Mouse (Mus musculus): ENCODE data around the gene Ubtd1. TPM values are rescaled to one million over a fixed set of nuclear protein-coding genes. Genes with fewer than 3 reads are reported as not detected.

The Ubtd1 gene
- polyA plus RNA-seq, 1 experiment from 2014 or later, result 7.3 TPM

GRCm38 (mm10) chr19:42054255-42054654, 72.7 kb downstream of the Ubtd1 start:
- Histone ChIP-seq H3K4me1 (replicated peaks) (no peaks in the 10 kb centered on the region), H3K27me3 (no peaks in the 10 kb centered on the region)
- WGBS, result 82% methylated on average over 6 of the region's 6 CpGs

GRCm38 (mm10) chr19:42055881-42056280, 74.3 kb downstream of the Ubtd1 start:
- H3K9me3 ChIP-seq, result no peaks in the 10 kb centered on the region
- H3K9ac ChIP-seq (replicated peaks), result no peak overlapping the region
- ATAC-seq, result no peak
- no peaks in the 10 kb centered on the region for H3K36me3 ChIP-seq
- 88% methylated on average over 2 of the region's 2 CpGs for WGBS
- no peak overlapping the region for H3K4me3 ChIP-seq (replicated peaks)
- no peaks in the 10 kb centered on the region for H3K27me3 ChIP-seq
- H3K27ac ChIP-seq, result no peak overlapping the region
- no peaks in the 10 kb centered on the region for H3K4me1 ChIP-seq (replicated peaks)
- H3K4me2 ChIP-seq (replicated peaks), result no peak overlapping the region

More at GRCm38 (mm10) chr19:42054255-42054654, 72.7 kb downstream of the Ubtd1 start:
- no peaks in the 10 kb centered on the region for H3K36me3 ChIP-seq
- no peak overlapping the region for H3K9ac ChIP-seq (replicated peaks)
- H3K27ac ChIP-seq, result no peak overlapping the region
- H3K4me3 ChIP-seq (replicated peaks), result no peak overlapping the region
- H3K9me3 ChIP-seq, result no peaks in the 10 kb centered on the region
- ATAC-seq, result no peak
- no peak overlapping the region for H3K4me2 ChIP-seq (replicated peaks)

- H3K36me3 ChIP-seq, result no peaks in the 10 kb centered on the region
- no peak overlapping the region for H3K27ac ChIP-seq
- H3K27me3 ChIP-seq, result no peaks in the 10 kb centered on the region
- H3K4me2 ChIP-seq (replicated peaks), result no peak overlapping the region
- no peak for ATAC-seq
- H3K9me3 ChIP-seq, result no peaks in the 10 kb centered on the region
- no peaks in the 10 kb centered on the region for H3K4me1 ChIP-seq (replicated peaks)
- 89% methylated on average over 6 of the region's 6 CpGs for WGBS
- no peak overlapping the region for H3K4me3 ChIP-seq (replicated peaks)
- no peak overlapping the region for H3K9ac ChIP-seq (replicated peaks)
Measured at GRCm38 (mm10) chr19:42056719-42057409, 75.3 kb downstream of the Ubtd1 start.

- H3K9me3 ChIP-seq, result no peaks in the 10 kb centered on the region
- H3K27ac ChIP-seq, result no peak overlapping the region
- H3K36me3 ChIP-seq, result no peaks in the 10 kb centered on the region
- H3K27me3 ChIP-seq, result no peaks in the 10 kb centered on the region
- 72% methylated on average over 7 of the region's 7 CpGs for WGBS
- H3K9ac ChIP-seq (replicated peaks), result no peak overlapping the region
- ATAC-seq, result no peak
- H3K4me1 ChIP-seq (replicated peaks), result no peaks in the 10 kb centered on the region
- no peak overlapping the region for H3K4me2 ChIP-seq (replicated peaks)
- no peak overlapping the region for H3K4me3 ChIP-seq (replicated peaks)
Measured at GRCm38 (mm10) chr19:42058426-42058825, 76.9 kb downstream of the Ubtd1 start.

- WGBS, result 92% methylated on average over 7 of the region's 7 CpGs
- Histone ChIP-seq H3K27me3 (no peaks in the 10 kb centered on the region), H3K36me3 (no peaks in the 10 kb centered on the region), H3K27ac (no peak overlapping the region), H3K9ac (replicated peaks) (no peak overlapping the region), H3K9me3 (no peaks in the 10 kb centered on the region), H3K4me1 (replicated peaks) (no peaks in the 10 kb centered on the region), H3K4me3 (replicated peaks) (no peak overlapping the region), H3K4me2 (replicated peaks) (no peak overlapping the region)
- no peak for ATAC-seq
Measured at GRCm38 (mm10) chr19:42061443-42061842, 79.9 kb downstream of the Ubtd1 start.

DNA sequence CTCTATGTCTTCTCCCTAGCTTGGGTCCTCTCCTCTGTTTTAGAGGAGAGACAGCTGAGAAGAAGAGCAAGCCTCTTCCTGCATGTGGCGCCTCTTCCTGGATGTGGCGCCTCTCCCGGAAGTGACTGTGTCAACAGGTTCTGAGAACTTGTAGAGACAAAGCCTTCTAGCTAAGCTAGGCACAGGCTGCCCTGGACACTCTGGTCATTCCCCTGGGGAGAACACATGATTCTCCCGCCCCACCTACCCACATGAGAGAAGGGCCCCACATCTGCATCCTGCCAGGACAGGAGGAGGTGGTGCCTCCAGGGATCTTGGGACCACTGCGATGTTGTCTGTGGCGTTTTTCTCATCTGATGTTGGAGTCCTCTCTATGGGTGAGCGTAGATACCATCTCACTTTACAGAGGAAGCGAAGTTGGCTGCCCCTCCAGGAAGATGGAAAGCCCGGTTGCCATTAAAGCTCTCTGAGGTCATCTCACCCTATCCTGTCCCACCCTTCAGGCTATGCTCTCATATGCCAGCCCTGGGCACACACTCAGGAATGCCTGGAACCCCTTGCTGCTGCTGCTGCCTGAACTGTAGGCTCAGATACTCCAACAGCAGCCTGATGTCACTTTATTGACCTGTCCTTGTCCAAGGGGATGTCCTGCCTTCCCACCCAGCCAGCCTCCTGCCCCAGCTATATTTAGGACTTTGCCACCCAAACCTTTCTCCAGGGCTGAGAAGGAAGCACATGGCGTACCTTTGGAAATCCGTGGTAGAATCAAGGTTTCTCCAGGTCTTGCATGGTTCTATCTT, 87.1 kb downstream of the Ubtd1 start:
- 87% methylated on average over 11 of the region's 11 CpGs for WGBS
- ATAC-seq, result no peak
- no peak overlapping the region for H3K4me2 ChIP-seq (replicated peaks)

GRCm38 (mm10) chr19:42069241-42069525, 87.6 kb downstream of the Ubtd1 start:
- Histone ChIP-seq H3K9ac (replicated peaks) (no peak overlapping the region), H3K36me3 (peaks cover 10% of the 10 kb centered on the region), H3K4me1 (replicated peaks) (no peaks in the 10 kb centered on the region)

More for the DNA sequence above, 87.1 kb downstream of the Ubtd1 start:
- no peak overlapping the region for H3K27ac ChIP-seq
- no peaks in the 10 kb centered on the region for H3K27me3 ChIP-seq
- no peaks in the 10 kb centered on the region for H3K4me1 ChIP-seq (replicated peaks)
- H3K9me3 ChIP-seq, result no peaks in the 10 kb centered on the region
- no peak overlapping the region for H3K9ac ChIP-seq (replicated peaks)
- H3K36me3 ChIP-seq, result 0 out of 2 replicates have a peak, but pooled peaks cover 5% of the 10 kb centered on the region
- no peak overlapping the region for H3K4me3 ChIP-seq (replicated peaks)

GRCm38 (mm10) chr19:42071221-42071620, 89.7 kb downstream of the Ubtd1 start:
- Histone ChIP-seq H3K27me3 (no peaks in the 10 kb centered on the region), H3K4me1 (replicated peaks) (no peaks in the 10 kb centered on the region), H3K4me2 (replicated peaks) (no peak overlapping the region), H3K36me3 (peaks cover 30% of the 10 kb centered on the region), H3K9ac (replicated peaks) (no peak overlapping the region), H3K4me3 (replicated peaks) (no peak overlapping the region), H3K9me3 (no peaks in the 10 kb centered on the region), H3K27ac (no peak overlapping the region)
- 77% methylated on average over 7 of the region's 7 CpGs for WGBS
- ATAC-seq, result no peak

More at GRCm38 (mm10) chr19:42069241-42069525, 87.6 kb downstream of the Ubtd1 start:
- H3K9me3 ChIP-seq, result no peaks in the 10 kb centered on the region
- H3K27ac ChIP-seq, result no peak overlapping the region
- no peaks in the 10 kb centered on the region for H3K27me3 ChIP-seq
- H3K4me3 ChIP-seq (replicated peaks), result no peak overlapping the region
- no peak for ATAC-seq
- WGBS, result 56% methylated on average over 6 of the region's 6 CpGs
- H3K4me2 ChIP-seq (replicated peaks), result no peak overlapping the region

DNA sequence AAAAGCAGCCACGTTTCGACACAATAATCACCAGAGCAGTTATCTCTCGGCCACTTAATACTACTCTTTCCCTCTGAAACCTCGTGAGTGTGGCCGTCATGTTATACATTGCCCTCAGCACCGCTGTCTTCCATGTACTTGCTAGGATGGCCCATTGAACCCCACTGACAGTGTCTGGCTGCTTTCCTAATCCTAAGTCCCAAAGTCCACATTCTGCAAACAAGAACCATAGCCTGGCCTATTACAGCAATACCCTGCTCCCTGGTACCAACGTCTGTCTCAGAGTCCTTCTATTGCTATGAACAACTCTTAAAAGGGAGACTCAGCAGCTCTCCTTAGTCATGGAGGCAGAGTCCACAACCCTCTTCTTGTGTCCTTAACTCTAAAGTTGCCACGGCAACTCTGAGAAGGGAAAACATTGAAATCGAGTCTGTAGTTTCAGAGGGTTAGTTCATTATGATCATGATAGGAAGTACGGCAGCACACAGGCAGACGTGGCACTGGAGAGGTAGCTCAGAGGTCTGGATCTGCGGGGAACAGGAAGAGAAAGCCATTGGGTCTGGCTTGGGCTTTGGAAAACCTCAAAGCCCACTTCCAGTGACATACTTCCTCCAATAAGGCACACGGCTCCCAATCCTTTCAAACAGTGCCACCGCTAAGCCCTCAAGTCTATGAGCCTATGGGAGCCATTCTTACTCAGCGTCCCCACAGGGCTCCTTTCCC, 90.5 kb downstream of the Ubtd1 start:
- H3K4me1 ChIP-seq (replicated peaks), result no peaks in the 10 kb centered on the region
- no peak overlapping the region for H3K9ac ChIP-seq (replicated peaks)
- no peaks in the 10 kb centered on the region for H3K9me3 ChIP-seq
- no peaks in the 10 kb centered on the region for H3K27me3 ChIP-seq
- WGBS, result 83% methylated on average over 15 of the region's 15 CpGs
- H3K27ac ChIP-seq, result no peak overlapping the region
- ATAC-seq, result no peak
- no peak overlapping the region for H3K4me3 ChIP-seq (replicated peaks)
- peaks cover 39% of the 10 kb centered on the region for H3K36me3 ChIP-seq
- H3K4me2 ChIP-seq (replicated peaks), result no peak overlapping the region

GRCm38 (mm10) chr19:42072802-42073201, 91.2 kb downstream of the Ubtd1 start:
- H3K4me2 ChIP-seq (replicated peaks), result no peak overlapping the region
- no peaks in the 10 kb centered on the region for H3K4me1 ChIP-seq (replicated peaks)
- H3K36me3 ChIP-seq, result peaks cover 45% of the 10 kb centered on the region
- 78% methylated on average over 7 of the region's 7 CpGs for WGBS
- no peak overlapping the region for H3K27ac ChIP-seq
- no peak for ATAC-seq
- no peak overlapping the region for H3K9ac ChIP-seq (replicated peaks)
- no peak overlapping the region for H3K4me3 ChIP-seq (replicated peaks)
- no peaks in the 10 kb centered on the region for H3K9me3 ChIP-seq
- H3K27me3 ChIP-seq, result no peaks in the 10 kb centered on the region

GRCm38 (mm10) chr19:42075051-42075450, 93.5 kb downstream of the Ubtd1 start:
- H3K36me3 ChIP-seq, result peaks cover 59% of the 10 kb centered on the region

DNA sequence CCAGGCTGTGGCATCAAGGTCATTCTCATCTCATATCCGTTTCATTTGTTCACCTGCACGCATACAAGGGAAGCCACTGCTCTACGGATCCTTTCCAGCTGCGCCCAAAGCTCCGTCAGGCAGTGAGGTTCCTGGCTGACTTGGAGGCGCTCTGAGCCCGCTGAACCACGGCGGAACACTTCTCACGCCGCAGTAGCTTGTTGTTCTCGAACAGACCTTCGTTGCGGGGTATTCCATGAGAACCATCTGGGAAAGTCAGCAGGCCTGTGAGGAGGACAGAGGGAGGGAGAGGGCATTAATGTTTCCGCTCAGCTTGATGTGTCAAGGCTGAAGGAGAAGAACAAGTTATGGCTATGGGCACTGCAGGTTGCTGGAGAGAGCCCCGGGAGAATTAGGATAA, 94.4 kb downstream of the Ubtd1 start:
- Histone ChIP-seq H3K9me3 (no peaks in the 10 kb centered on the region), H3K4me1 (replicated peaks) (no peaks in the 10 kb centered on the region), H3K27me3 (no peaks in the 10 kb centered on the region), H3K36me3 (peaks cover 59% of the 10 kb centered on the region), H3K27ac (no peak overlapping the region), H3K4me2 (replicated peaks) (no peak overlapping the region), H3K9ac (replicated peaks) (no peak overlapping the region), H3K4me3 (replicated peaks) (no peak overlapping the region)
- WGBS, result 90% methylated on average over 16 of the region's 16 CpGs
- no peak for ATAC-seq

More at GRCm38 (mm10) chr19:42075051-42075450, 93.5 kb downstream of the Ubtd1 start:
- Histone ChIP-seq H3K4me1 (replicated peaks) (no peaks in the 10 kb centered on the region), H3K9me3 (no peaks in the 10 kb centered on the region), H3K27ac (no peak overlapping the region), H3K4me3 (replicated peaks) (no peak overlapping the region), H3K27me3 (no peaks in the 10 kb centered on the region), H3K9ac (replicated peaks) (no peak overlapping the region), H3K4me2 (replicated peaks) (no peak overlapping the region)
- 83% methylated on average over 2 of the region's 2 CpGs for WGBS
- no peak for ATAC-seq
